Mouse (Mus musculus) MEL (cell line): Measurements from ENCODE around the gene Frs3.

Experiments
- CTCF ChIP-seq, 3 experiments: IDR thresholded peaks in 2 of 3; conservative IDR thresholded peaks in 1 of 3; 2 replicates each; pipeline ENCODE4 v1.5.1; 2011 to 2012; ENCODE audit warnings: low read length in 3 of 3, low read depth in 2 of 3, mild to moderate bottlenecking in 2 of 3, improper control_type of control experiment in 1 of 3, inconsistent platforms in 1 of 3, mixed read lengths in 1 of 3, moderate library complexity in 1 of 3; ENCODE audit not compliant: control insufficient read depth in 1 of 3, insufficient read depth in 1 of 3, poor library complexity in 1 of 3, severe bottlenecking in 1 of 3
- E2F4 ChIP-seq: IDR thresholded peaks from 2 replicates; pipeline ENCODE4 v1.6.1; 2011; ENCODE audit warnings: low read depth, low read length, improper control_type of control experiment, borderline replicate concordance
- ELF1 ChIP-seq: IDR thresholded peaks from 2 replicates; pipeline ENCODE4 v1.6.1; 2014; ENCODE audit warnings: low read depth, mild to moderate bottlenecking, inconsistent platforms, low read length, improper control_type of control experiment, moderate library complexity
- KAT2A ChIP-seq: conservative IDR thresholded peaks from 2 replicates; pipeline ENCODE4 v1.6.1; 2012; ENCODE audit warnings: low read depth, low read length, improper control_type of control experiment, inconsistent platforms
- MEF2A ChIP-seq: IDR thresholded peaks from 2 replicates; pipeline ENCODE4 v1.6.1; 2014; ENCODE audit warnings: low read depth, mild to moderate bottlenecking, inconsistent platforms, low read length, improper control_type of control experiment; ENCODE audit not compliant: poor library complexity, insufficient replicate concordance, severe bottlenecking; ENCODE audit errors: extremely low read depth
- POLR2A ChIP-seq, 2 experiments: IDR thresholded peaks; 2 replicates each; pipeline ENCODE4 v1.6.1; 2011 to 2012; ENCODE audit warnings: low read length in 2 of 2, mild to moderate bottlenecking in 2 of 2, control low read depth in 1 of 2, improper control_type of control experiment in 1 of 2, low read depth in 1 of 2, moderate library complexity in 1 of 2; ENCODE audit not compliant: control insufficient read depth in 1 of 2, insufficient read depth in 1 of 2, poor library complexity in 1 of 2
- POLR2AphosphoS2 ChIP-seq: IDR thresholded peaks from 2 replicates; pipeline ENCODE4 v1.6.1; 2011; ENCODE audit warnings: low read length, improper control_type of control experiment
- TBP ChIP-seq: IDR thresholded peaks from 2 replicates; pipeline ENCODE4 v1.8.0; 2011; ENCODE audit warnings: low read depth, low read length, improper control_type of control experiment
- USF1 ChIP-seq: IDR thresholded peaks from 2 replicates; pipeline ENCODE4 v1.6.1; 2014; ENCODE audit warnings: low read depth, mild to moderate bottlenecking, inconsistent platforms, low read length, improper control_type of control experiment, moderate library complexity
- USF2 ChIP-seq, 2 experiments: IDR thresholded peaks; 2 replicates each; pipeline ENCODE4 v1.6.1; 2011 to 2012; ENCODE audit warnings: improper control_type of control experiment in 2 of 2, low read length in 2 of 2, borderline replicate concordance in 1 of 2, inconsistent platforms in 1 of 2, low read depth in 1 of 2, mild to moderate bottlenecking in 1 of 2; ENCODE audit not compliant: insufficient read depth in 1 of 2
- ZNF384 ChIP-seq: IDR thresholded peaks from 2 replicates; pipeline ENCODE4 v1.6.1; 2012; ENCODE audit warnings: low read depth, mild to moderate bottlenecking, inconsistent platforms, low read length, improper control_type of control experiment

- TF ChIP-seq CTCF (IDR thresholded peaks at IDR 0.05 in 2 of 3, conservative IDR thresholded peaks at IDR 0.05 in 1 of 3; ENCODE audit: control insufficient read depth in 1 of 3, insufficient read depth in 1 of 3, low read depth in 2 of 3, low read length in 3 of 3, poor library complexity in 1 of 3, severe bottlenecking in 1 of 3), result no peak; a peak in 1 of 6 replicates
- TF ChIP-seq USF1, result no peak
- TF ChIP-seq MEF2A, result no peak
- no peak for TF ChIP-seq POLR2AphosphoS2
- no peak for TF ChIP-seq POLR2A (IDR thresholded peaks at IDR 0.05; ENCODE audit: control insufficient read depth in 1 of 2, insufficient read depth in 1 of 2, low read depth in 1 of 2, low read length in 2 of 2, poor library complexity in 1 of 2)
- TF ChIP-seq ELF1, result no peak
- TF ChIP-seq TBP, result no peak
- TF ChIP-seq ZNF384, result no peak
- TF ChIP-seq E2F4, result no peak
- TF ChIP-seq KAT2A, result no peak
- TF ChIP-seq USF2 (IDR thresholded peaks at IDR 0.05; ENCODE audit: borderline replicate concordance in 1 of 2, insufficient read depth in 1 of 2, low read depth in 1 of 2, low read length in 2 of 2), result no peak
These were observed 30.9 kb upstream of the Frs3 start for GRCm38 (mm10) chr17:47657901-47658300.
